Mouse (Mus musculus) retina, postnatal 7 days (tissue): ENCODE data around the gene Adipor2.
A peak's percentile ranks its signal among the peaks of the same experiment; 100 is the strongest.

ENCODE experiments used
- DNase-seq: peaks from one replicate; pipeline ENCODE4 v3.0.0-alpha.2; 2012; ENCODE audit warnings: low read depth, low spot score

Adipor2 gene

DNA sequence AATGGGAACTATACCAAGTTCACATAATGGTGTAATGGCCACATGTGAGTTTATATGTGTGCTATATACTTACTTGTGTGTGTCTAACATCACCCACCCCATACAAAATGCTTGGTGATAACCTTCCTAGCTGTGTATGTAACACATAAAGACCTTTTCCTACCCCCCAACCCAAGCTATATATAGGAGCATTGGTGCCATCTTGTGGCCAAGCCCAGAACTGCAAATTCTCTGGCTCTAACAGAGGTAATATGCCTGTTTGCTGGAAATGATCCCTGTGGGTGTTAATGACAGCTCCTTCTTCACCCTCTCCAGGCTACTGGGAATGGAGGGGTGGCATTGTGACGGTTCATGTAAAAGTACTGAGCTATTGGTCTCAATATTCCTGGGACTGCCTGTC is 69.3 kb downstream of the Adipor2 start:
- peak; percentile 81 for DNase-seq

GRCm38 (mm10) chr6:119347813-119348212 is 69.7 kb downstream of the Adipor2 start:
- no peak for DNase-seq

DNA sequence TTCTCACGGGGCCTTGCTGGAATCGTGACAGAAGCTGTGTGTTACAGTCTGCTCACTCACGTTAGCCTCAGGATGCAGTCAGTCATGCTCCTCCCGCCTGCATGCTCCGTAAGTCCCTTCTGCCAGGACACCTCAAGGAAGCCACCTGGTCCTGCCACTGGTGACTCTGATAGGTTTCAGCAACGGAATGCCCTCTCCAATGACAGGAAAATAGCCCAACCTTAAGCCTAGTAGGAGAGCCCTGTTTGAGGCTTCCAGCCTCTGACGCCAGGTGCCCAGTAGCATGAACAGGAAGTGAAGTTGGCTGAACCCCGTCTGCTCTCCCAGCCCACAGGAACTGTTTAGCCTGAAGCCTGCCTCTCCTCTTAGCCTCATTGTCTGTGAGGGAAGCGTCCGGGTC is 71.2 kb downstream of the Adipor2 start:
- no peak for DNase-seq

DNA sequence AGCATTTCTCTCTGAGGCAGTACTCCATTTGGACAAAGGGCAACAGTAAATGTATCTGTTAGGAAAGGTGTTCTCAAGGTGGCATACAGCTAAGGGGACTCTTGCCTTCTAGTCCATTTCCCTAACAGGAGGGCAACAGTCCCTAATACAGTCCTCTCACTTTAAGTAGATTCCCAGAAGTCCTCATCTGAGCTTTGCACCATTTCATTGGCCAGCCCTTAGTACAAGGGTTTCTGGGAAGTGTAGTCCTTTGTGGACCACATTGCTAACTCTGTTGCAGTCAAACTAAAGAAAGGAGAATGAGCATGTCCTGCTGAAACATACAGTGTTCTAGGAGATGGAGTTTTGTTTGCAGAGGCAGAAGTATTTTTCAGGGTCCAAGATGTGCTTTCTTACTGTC is 76.1 kb downstream of the Adipor2 start:
- DNase-seq, result no peak

- DNase-seq, result no peak
Measured at GRCm38 (mm10) chr6:119338121-119338912, 79.2 kb downstream of the Adipor2 start.

DNA sequence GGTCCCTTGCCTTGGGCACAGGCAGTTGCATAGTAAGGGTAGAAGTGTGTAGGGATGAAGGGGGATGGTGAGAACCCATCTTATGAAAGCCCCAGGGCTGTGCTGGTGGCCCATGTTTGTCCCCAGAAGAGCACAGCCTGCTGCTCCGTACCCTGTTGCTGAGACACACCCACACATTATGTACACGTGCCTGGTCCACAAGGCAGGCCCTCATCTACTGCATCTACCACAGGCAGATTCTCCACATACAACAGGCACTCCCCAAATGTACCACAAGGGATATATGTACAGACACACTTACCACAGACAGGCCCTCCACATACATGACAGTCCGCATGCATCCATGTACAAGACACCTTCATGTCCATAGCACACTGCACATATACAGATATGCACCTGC is 80.2 kb downstream of the Adipor2 start:
- no peak for DNase-seq

DNA sequence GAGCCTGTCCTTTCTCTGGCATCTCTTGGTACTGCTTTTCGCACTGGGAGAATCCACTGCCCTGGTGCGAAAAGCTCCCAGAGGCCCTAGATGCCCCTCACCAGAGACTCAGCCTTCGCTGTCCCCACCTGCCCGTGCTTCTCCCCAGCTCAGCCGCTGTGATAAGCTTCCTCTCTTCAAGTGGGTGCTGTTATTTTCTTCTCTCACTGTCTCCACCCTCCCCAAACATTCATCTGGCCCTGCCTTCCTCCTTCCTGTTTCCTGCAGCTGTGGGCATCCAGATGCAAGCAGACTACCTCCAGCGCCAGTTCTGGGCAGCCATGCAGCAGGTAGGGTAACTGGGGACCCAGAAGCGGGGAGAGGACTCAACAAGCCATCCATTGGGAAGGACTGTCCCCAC is 81.4 kb downstream of the Adipor2 start:
- no peak for DNase-seq

DNA sequence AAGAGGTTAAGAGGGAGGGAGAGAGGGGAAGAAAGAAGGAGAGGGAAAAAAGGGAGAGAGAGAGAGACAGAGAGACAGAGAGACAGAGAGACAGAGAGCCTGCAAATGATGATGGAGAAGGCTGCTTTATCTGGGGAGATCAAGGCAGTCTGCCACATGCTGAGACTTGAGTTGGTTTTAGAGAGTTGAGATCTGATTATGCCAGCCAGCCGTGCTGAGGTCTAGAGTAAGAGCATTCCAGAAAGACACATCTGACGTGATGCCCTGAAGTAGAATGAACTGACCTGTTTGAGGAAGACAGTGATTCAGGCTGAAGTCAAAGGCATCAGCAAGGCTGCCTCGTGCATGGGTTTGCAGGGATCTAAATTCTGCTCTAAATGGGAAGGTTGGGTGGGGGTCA is 83.7 kb downstream of the Adipor2 start:
- no peak for DNase-seq

DNA sequence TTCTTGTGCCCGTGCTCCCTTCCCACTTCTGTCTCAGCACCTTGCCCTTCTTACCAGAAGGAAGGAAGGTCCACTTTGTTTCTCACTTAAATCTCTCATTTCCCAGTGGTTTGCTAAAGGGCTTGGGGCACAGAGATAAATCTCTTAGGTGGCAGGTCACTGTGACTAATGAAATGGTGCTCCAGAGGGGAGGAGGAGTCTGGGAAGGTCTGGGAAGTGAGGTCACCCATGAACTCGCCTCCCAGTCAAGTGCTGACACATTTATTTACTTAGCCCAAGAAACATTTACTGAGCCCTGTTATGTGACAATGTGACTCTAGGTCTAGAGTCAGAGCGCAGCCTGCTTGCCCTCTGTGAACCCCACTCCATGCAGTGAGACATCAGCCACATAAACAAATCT is 84.3 kb downstream of the Adipor2 start:
- DNase-seq, result no peak

- no peak for DNase-seq
Measured at GRCm38 (mm10) chr6:119332111-119332510, 85.4 kb downstream of the Adipor2 start.

- peak; percentile 47 for DNase-seq
Measured at GRCm38 (mm10) chr6:119330506-119330905, 87.0 kb downstream of the Adipor2 start, which contains the start of gene Lrtm2. Lrtm2 (minus strand) TSS chr6:119330766.

GRCm38 (mm10) chr6:119329936-119330335 is 87.6 kb downstream of the Adipor2 start:
- no peak for DNase-seq

GRCm38 (mm10) chr6:119329215-119329714 is 88.2 kb downstream of the Adipor2 start:
- peak; percentile 88 for DNase-seq

DNA sequence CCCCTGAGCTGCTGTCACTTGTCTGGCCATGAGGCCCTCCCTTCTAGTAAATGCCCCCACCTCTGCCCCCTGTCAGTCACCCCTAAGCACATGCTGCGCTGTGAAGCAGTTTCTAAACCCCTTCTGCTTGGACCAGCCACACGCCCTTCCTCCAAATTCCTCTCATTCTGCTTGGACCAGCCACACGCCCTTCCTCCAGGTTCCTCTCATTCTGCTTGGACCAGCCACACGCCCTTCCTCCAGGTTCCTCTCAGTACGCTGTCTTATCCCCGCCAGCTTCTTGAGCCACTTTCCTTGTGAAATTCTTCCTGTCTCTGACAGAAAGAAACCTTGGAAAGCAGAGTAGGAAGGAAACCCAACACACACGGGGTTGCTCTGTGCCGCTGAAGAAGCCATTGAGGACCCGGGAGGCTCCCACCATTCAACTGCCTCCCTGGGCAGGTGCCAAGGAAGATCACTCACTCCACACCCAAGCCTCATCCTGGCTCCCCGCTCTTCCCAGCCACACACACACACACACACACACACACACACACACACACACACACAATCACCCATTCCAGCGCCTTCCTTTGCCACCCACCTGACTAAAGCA is 88.9 kb downstream of the Adipor2 start:
- DNase-seq, result no peak

- DNase-seq, result no peak
Measured at GRCm38 (mm10) chr6:119326541-119326940, 91.0 kb downstream of the Adipor2 start.

DNA sequence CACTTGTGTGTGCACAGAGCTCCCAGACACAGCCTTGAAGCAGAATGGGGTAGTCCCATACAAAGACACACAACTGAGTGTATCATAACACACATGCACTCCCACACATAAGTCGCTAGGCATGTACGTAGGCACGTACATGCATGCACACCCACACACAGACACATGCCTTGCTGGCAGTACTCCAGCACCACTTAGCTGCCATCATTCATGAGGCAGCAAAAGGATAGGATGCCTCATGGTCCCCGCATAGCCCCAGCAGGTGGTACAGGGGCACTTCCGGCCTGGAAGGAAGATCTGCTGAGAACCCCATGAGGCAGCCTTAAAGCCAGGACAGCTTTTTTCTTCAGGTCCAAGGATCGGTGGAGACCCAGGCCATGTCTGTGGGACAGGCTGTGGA is 91.5 kb downstream of the Adipor2 start:
- DNase-seq, result no peak

DNA sequence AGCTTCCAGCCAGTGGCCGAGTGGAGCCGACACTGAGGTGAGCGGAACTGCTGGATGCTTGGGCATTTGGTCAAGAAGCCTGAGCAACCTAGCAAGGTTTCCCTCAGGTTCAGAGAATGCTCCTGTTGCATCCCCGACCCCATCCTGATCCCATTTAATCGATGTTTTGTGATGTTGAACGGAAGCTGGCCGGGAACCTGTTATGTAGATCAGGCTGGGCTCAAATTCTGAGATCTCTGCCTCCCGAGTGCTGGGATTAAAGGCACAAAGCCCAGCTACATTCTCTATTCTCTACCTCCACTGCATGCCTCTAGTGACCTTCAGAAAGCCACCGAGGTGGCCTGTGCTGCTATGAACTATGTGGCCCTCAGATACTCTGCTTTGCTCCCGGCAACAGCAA is 92.7 kb downstream of the Adipor2 start:
- no peak for DNase-seq

DNA sequence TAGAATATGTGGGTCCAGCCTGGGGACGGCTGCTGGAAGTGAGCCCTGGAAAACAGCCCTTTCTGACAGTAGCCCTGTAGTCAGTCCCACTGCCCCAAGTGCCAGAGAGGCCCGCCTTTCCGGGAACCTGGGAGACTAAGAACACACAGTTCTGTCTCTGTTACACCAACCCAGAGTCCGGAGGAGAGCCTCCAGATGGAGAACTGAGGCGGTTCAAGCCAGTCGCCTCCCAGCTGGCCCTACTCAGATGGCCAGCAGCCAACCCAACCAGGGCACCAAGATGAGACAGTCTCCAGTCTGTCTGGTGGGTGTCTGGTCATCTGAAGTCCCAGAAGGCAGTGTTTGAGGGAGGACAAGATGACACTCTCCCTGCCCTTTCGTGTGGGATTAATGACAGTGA is 95.8 kb downstream of the Adipor2 start:
- DNase-seq, result no peak

DNA sequence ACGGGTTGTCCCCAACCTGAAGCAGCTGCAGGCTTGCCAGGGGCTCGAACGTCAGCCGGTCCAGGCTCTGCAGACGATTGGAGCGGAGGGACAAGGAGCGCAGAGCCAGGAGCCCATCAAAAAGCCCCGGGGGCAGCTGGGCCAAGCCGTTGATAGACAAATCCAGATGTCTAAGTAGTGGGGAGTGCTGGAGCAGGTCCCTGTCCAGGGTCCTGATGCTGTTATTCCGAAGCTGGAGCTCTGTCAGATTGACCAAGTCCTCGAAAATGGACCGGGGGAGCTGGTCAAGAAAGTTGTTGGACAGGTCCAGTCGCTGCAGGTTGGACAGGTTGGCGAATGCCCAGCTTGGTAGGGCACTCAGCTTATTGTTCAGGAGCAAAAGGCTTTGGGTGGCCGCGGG is 97.0 kb downstream of the Adipor2 start:
- DNase-seq, result no peak

GRCm38 (mm10) chr6:119319358-119319757 is 98.1 kb downstream of the Adipor2 start:
- DNase-seq, result no peak

GRCm38 (mm10) chr6:119318732-119319131 is 98.8 kb downstream of the Adipor2 start:
- DNase-seq, result no peak

GRCm38 (mm10) chr6:119314751-119315476 is 102.6 kb downstream of the Adipor2 start:
- no peak for DNase-seq
